Mouse (Mus musculus) cerebellum, adult 8-10 months (tissue): Measurements from ENCODE around the gene Adipor2.
"Not testable (repeated sequence)": the region's sequence is repeated elsewhere in the genome, so short reads cannot be mapped to it uniquely, and the experiment has no call there.

Experiments
- DNase-seq: peaks from one replicate; pipeline ENCODE4 v3.0.0; 2022

Gene Adipor2

GRCm38 (mm10) chr6:119388650-119389012, 28.9 kb downstream of the Adipor2 start:
- peak; percentile 92 for DNase-seq

GRCm38 (mm10) chr6:119387801-119388649, 29.5 kb downstream of the Adipor2 start:
- DNase-seq: peak; percentile 43

GRCm38 (mm10) chr6:119386821-119387220, 30.7 kb downstream of the Adipor2 start:
- no peak for DNase-seq

GRCm38 (mm10) chr6:119386421-119386820, 31.1 kb downstream of the Adipor2 start:
- no peak for DNase-seq

- no peak for DNase-seq
Measured at GRCm38 (mm10) chr6:119385668-119386067, 31.8 kb downstream of the Adipor2 start.

GRCm38 (mm10) chr6:119378631-119379030, 38.9 kb downstream of the Adipor2 start:
- no peak for DNase-seq

- no peak for DNase-seq
Measured at GRCm38 (mm10) chr6:119377613-119378012, 39.9 kb downstream of the Adipor2 start.

GRCm38 (mm10) chr6:119375035-119375434, 42.5 kb downstream of the Adipor2 start:
- DNase-seq: no peak

GRCm38 (mm10) chr6:119373000-119373705, 44.4 kb downstream of the Adipor2 start:
- no peak for DNase-seq

GRCm38 (mm10) chr6:119372237-119372636, 45.3 kb downstream of the Adipor2 start:
- DNase-seq: no peak

- no peak for DNase-seq
Measured at GRCm38 (mm10) chr6:119371624-119372023, 45.9 kb downstream of the Adipor2 start.

GRCm38 (mm10) chr6:119367382-119367781, 50.1 kb downstream of the Adipor2 start:
- no peak for DNase-seq

- not testable (repeated sequence) for DNase-seq
Measured at GRCm38 (mm10) chr6:119366800-119367199, 50.7 kb downstream of the Adipor2 start.

- DNase-seq: no peak
Measured at GRCm38 (mm10) chr6:119363593-119363992, 53.9 kb downstream of the Adipor2 start.

- DNase-seq: no peak
Measured at GRCm38 (mm10) chr6:119360925-119361702, 56.4 kb downstream of the Adipor2 start.

GRCm38 (mm10) chr6:119360250-119360649, 57.3 kb downstream of the Adipor2 start:
- DNase-seq: not testable (repeated sequence)

GRCm38 (mm10) chr6:119358020-119358571, 59.4 kb downstream of the Adipor2 start:
- DNase-seq: no peak

GRCm38 (mm10) chr6:119352501-119352900, 65.0 kb downstream of the Adipor2 start:
- DNase-seq: no peak

GRCm38 (mm10) chr6:119351656-119352055, 65.8 kb downstream of the Adipor2 start:
- no peak for DNase-seq

- no peak for DNase-seq
Measured at GRCm38 (mm10) chr6:119350703-119351198, 66.8 kb downstream of the Adipor2 start.

- peak; percentile 85 for DNase-seq
Measured at GRCm38 (mm10) chr6:119348234-119348633, 69.3 kb downstream of the Adipor2 start.

- DNase-seq: no peak
Measured at GRCm38 (mm10) chr6:119347813-119348212, 69.7 kb downstream of the Adipor2 start.

- no peak for DNase-seq
Measured at GRCm38 (mm10) chr6:119346257-119346656, 71.2 kb downstream of the Adipor2 start.
